Mouse (Mus musculus) forebrain, embryonic 14.5 days (tissue): ENCODE measurements around the gene RPS10-NUDT3. TPM values are rescaled to one million over a fixed set of nuclear protein-coding genes. Genes with fewer than 3 reads are reported as not detected.
A peak's percentile ranks its signal among the peaks of the same experiment; 100 is the strongest.

Experiments
- ATAC-seq: fragments of 200-750 bp; cut with Nextera tagmentation; 2 replicates; pipeline ENCODE4 v1.8.0; 2017; ENCODE audit warnings: mild to moderate bottlenecking, moderate library complexity
- DNase-seq: peaks from one replicate; pipeline ENCODE4 v3.0.0-alpha.2; 2015; ENCODE audit warnings: low spot score
- H3K27ac ChIP-seq: fragments of 300-500 bp; sonication (generic); 2 replicates; pipeline ENCODE4 v1.5.1; 2014; ENCODE audit warnings: low read depth, mild to moderate bottlenecking, control low read depth, low read length, moderate library complexity
- H3K27me3 ChIP-seq: fragments of 300-500 bp; sonication (generic); replicated peaks from 2 replicates; pipeline ENCODE4 v1.6.1; 2014; ENCODE audit warnings: low read length, control low read depth, mixed read lengths; ENCODE audit not compliant: control insufficient read depth, insufficient read depth
- H3K36me3 ChIP-seq: fragments of 300-500 bp; sonication (generic); 2 replicates; pipeline ENCODE4 v1.6.1; 2014; ENCODE audit warnings: low read length, control low read depth; ENCODE audit not compliant: control insufficient read depth, insufficient read depth
- H3K4me1 ChIP-seq: fragments of 300-500 bp; sonication (generic); 2 replicates; pipeline ENCODE4 v1.6.1; 2014; ENCODE audit warnings: antibody characterized with exemption, low read length, control low read depth; ENCODE audit not compliant: control insufficient read depth, insufficient read depth
- H3K4me2 ChIP-seq: fragments of 300-500 bp; sonication (generic); 2 replicates; pipeline ENCODE4 v1.6.1; 2014; ENCODE audit warnings: mild to moderate bottlenecking, control low read depth, low read length
- H3K4me3 ChIP-seq: fragments of 300-500 bp; sonication (generic); 2 replicates; pipeline ENCODE4 v1.5.1; 2014; ENCODE audit warnings: low read depth, low read length, control low read depth
- H3K9ac ChIP-seq: fragments of 300-500 bp; sonication (generic); 2 replicates; pipeline ENCODE4 v1.6.1; 2014; ENCODE audit warnings: mild to moderate bottlenecking, low read length, control low read depth, moderate library complexity
- H3K9me3 ChIP-seq: fragments of 300-500 bp; sonication (generic); replicated peaks from 2 replicates; pipeline ENCODE4 v1.6.1; 2016; ENCODE audit warnings: low read length, control low read depth, mixed read lengths; ENCODE audit not compliant: control insufficient read depth
- WGBS: fragments of 180-500 bp; shearing (Covaris S2); extraction: QIAGEN DNeasy Blood & Tissue Kit; methylation state at CpG from one replicate; pipeline ENCODE4 v1.1.7; 2014; 5-methylcytosine and 5-hydroxymethylcytosine counted together
- polyA plus RNA-seq: library from polyadenylated mRNA; unstranded; fragments of >200 nt; fragmentation: Nextera tagmentation; extraction: Ambion mirVana; gene quantifications from 2 replicates; pipeline ENCODE4 v1.2.1, GENCODE M21; 2014

RPS10-NUDT3 gene
- polyA plus RNA-seq, 1 experiment from 2014 or later, result not detected

DNA sequence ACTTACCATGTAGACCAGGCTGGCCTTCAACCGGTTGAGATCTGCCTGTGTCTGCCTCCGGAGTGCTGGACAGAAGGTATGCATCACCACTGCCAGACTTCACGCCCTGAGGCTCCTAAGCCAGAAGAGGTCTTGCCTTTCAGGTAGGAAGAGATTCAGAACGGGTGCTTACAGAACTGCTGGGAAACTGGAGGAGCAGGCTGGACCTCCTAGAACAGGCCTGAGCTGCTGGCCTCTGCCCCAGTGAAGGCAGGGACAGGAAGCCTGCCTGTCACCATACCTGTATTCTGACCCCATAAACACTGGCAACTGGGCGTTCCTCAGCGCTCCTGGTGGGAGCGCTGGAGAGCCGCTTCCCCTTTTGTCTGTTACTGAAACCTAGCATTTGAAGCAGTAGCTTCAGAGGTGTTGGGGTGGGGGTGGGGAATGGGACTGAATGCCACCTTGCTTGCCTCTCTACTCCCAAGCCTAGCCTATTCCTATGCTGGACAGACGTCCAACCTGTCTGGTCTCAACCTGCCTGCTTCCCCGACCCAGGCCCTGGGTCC lies 83.6 kb downstream of the RPS10-NUDT3 start:
- H3K27me3 ChIP-seq, result no peaks in the 10 kb centered on the region
- no peaks in the 10 kb centered on the region for H3K36me3 ChIP-seq
- no peak overlapping the region for H3K4me3 ChIP-seq
- no peaks in the 10 kb centered on the region for H3K9me3 ChIP-seq
- H3K4me2 ChIP-seq, result no peak overlapping the region
- no peak for DNase-seq
- 58% methylated on average over 10 of the region's 10 CpGs for WGBS
- H3K4me1 ChIP-seq, result peaks cover 10% of the 10 kb centered on the region
- no peak for ATAC-seq
- no peak overlapping the region for H3K27ac ChIP-seq
- no peak overlapping the region for H3K9ac ChIP-seq

DNA sequence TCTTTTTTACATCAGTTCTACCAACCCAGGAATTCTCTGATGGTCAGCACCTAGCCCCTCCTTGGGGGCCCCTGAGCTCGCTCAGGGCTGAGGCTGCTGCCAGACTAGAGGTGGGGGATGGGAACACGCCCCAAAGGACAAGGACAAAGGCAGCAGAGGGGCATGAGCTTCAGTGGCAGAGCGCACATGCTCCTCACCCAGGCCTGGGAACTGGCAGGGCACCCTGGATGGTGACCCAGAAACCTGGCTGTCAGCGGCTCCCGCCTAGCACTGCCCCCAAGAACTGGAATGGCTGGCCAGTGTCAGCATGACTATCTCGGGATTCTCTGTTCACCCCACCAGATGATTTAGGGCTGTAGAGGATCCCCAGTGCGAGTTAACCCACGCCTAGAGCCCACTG lies 85.8 kb downstream of the RPS10-NUDT3 start:
- peak; percentile 20 for DNase-seq
- 37% methylated on average over 8 of the region's 8 CpGs for WGBS
- H3K9me3 ChIP-seq, result no peaks in the 10 kb centered on the region
- peaks cover 7% of the 10 kb centered on the region for H3K4me1 ChIP-seq
- no peak overlapping the region for H3K4me2 ChIP-seq
- no peak overlapping the region for H3K27ac ChIP-seq
- H3K36me3 ChIP-seq, result no peaks in the 10 kb centered on the region
- no peak overlapping the region for H3K4me3 ChIP-seq
- no peaks in the 10 kb centered on the region for H3K27me3 ChIP-seq
- peak; percentile 54; the same call in 1 of the 2 replicates for ATAC-seq
- H3K9ac ChIP-seq, result 0 out of 2 replicates have a peak overlapping the region, but pooled peaks have one; percentile 13

DNA sequence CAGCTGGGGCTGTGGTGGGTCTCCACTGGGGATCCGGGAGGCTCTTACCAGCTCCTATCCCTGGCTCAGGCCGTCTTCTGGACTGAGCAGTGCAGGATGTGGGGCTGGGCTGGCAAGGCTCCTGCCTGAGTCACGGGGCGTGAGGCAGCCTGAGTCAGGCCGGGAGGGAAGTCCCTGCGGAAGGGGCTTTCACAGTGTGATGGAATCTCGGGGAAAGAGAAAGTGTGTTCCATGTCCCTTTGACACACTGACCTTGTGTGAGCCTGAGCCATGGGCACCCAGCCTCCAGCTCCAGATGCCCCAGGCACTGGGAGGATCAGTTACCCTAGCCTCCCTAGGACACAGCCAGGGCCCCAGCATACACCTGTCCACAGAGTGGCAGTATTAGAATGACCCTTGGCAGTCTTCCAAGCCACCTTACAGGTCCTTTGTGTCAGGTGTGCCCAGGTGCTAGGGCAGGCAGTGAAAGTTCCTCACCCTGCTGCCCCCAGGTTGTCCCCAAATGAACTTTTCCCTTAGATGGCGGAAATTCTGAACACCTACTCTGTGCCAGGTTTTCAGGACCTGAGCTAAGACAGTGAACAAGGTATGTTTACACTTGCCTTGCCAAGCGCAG lies 87.7 kb downstream of the RPS10-NUDT3 start:
- DNase-seq, result no peak
- WGBS, result 80% methylated on average over 9 of the region's 9 CpGs
- H3K36me3 ChIP-seq, result no peaks in the 10 kb centered on the region

DNA sequence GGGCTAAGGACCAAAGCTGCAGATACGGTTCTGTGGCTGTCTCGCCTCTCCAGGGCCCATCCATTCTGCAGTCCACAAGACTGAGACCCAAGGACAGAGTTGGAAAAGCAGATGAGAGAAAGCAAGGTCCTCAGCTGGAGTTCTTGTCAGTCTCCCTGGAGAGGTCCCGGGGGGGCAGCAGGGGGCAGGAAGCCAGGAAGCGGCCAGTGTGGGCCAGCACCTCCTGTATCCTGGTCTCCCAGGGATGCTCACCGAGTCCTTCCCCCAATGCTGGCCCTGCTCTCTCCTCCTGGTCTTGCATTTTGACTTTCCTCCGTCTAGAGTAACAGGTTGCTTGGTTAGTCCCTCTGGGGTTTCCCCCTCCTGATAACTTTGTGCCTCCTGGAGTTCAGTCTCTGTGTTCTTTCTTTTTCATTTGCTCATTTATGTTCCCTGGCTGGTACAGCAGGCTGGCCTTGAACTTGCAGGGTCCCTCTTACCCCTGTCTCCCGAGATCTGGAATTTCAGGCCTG lies 88.4 kb downstream of the RPS10-NUDT3 start:
- WGBS, result 77% methylated on average over 7 of the region's 7 CpGs
- ATAC-seq, result no peak

More for the DNA sequence above, 87.7 kb downstream of the RPS10-NUDT3 start:
- H3K9ac ChIP-seq, result no peak overlapping the region
- ATAC-seq, result no peak
- H3K27me3 ChIP-seq, result no peaks in the 10 kb centered on the region
- no peaks in the 10 kb centered on the region for H3K9me3 ChIP-seq
- no peak overlapping the region for H3K27ac ChIP-seq
- H3K4me3 ChIP-seq, result no peak overlapping the region
- no peak overlapping the region for H3K4me2 ChIP-seq
- H3K4me1 ChIP-seq, result peaks cover 7% of the 10 kb centered on the region

DNA sequence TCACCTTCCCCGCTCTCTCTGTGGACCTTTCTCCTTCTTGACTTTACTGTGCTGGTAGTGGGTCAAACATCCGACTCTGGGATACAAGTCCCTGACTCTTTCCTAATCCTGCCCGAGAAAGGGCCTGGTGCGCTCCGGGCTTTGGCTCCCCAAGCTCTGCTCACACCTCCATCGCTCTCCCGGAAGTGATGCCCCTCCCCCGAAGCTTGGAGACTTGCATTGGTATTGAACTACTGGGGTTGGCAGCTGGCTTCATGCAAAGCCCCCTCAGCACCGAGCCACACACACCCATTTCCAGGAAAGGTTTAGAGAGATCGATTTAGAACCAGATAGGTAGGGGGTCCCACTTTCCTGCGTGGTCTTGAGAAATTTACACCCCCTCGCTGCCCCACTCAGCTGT lies 89.0 kb downstream of the RPS10-NUDT3 start:
- ATAC-seq, result no peak
- H3K4me1 ChIP-seq, result peaks cover 7% of the 10 kb centered on the region
- no peak overlapping the region for H3K4me3 ChIP-seq
- H3K4me2 ChIP-seq, result no peak overlapping the region
- no peak overlapping the region for H3K9ac ChIP-seq
- DNase-seq, result no peak
- no peak overlapping the region for H3K27ac ChIP-seq
- whole genome bisulfite sequencing, result 55% methylated on average over 12 of the region's 12 CpGs
- H3K27me3 ChIP-seq, result no peaks in the 10 kb centered on the region
- H3K36me3 ChIP-seq, result no peaks in the 10 kb centered on the region
- H3K9me3 ChIP-seq, result no peaks in the 10 kb centered on the region

More for the DNA sequence above, 88.4 kb downstream of the RPS10-NUDT3 start:
- Histone ChIP-seq H3K4me2 (no peak overlapping the region), H3K9ac (no peak overlapping the region), H3K4me3 (no peak overlapping the region), H3K27me3 (no peaks in the 10 kb centered on the region), H3K36me3 (no peaks in the 10 kb centered on the region), H3K9me3 (no peaks in the 10 kb centered on the region), H3K27ac (no peak overlapping the region), H3K4me1 (peaks cover 7% of the 10 kb centered on the region)
- DNase-seq, result no peak

DNA sequence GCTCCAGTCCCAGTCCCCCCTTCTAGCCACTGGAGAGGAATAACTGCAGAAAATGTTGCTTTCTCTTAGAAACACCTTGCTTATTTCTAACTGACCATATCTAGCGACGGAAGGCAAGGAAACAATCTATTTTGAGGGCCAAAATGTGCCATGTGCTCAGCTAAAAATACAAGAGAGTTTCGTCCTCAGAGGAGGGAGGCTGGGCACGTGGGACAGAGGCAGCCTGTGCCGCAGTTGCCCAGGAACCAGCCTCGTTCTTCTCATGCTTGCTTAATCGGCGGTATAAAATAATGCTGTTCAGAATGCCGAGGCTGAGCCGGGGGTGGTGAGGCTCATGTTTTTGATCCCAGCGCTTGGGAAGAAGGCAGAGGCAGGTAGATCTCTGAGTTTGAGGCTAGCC lies 90.5 kb downstream of the RPS10-NUDT3 start:
- no peak overlapping the region for H3K9ac ChIP-seq
- no peak for ATAC-seq
- no peak overlapping the region for H3K4me3 ChIP-seq
- no peaks in the 10 kb centered on the region for H3K9me3 ChIP-seq
- no peak overlapping the region for H3K27ac ChIP-seq
- H3K4me1 ChIP-seq, result peaks cover 7% of the 10 kb centered on the region
- no peaks in the 10 kb centered on the region for H3K27me3 ChIP-seq
- 79% methylated on average over 11 of the region's 11 CpGs for WGBS
- no peak overlapping the region for H3K4me2 ChIP-seq
- DNase-seq, result no peak
- no peaks in the 10 kb centered on the region for H3K36me3 ChIP-seq

DNA sequence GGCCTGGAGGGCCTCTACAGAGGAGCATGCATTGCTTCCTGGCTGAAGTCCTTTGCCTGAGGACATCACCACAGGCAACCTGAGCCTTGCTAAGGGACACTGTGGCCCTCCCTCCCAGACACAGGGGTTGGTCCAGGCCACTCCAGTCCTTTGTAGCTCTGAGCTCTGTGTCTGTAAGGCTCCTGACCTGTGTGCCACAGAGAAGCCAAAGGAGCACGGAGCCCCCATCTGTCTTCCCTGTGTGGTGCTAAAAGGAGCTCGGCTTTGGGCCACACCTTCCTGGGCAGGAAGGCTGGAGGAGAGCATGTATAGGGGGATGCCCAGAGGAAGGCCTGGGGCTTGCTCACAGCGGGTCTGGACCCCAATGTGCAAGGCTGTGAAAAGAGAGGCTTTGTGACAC lies 93.0 kb downstream of the RPS10-NUDT3 start:
- Histone ChIP-seq H3K4me3 (no peak overlapping the region), H3K36me3 (no peaks in the 10 kb centered on the region), H3K27ac (no peak overlapping the region), H3K27me3 (no peaks in the 10 kb centered on the region), H3K9me3 (no peaks in the 10 kb centered on the region), H3K4me2 (no peak overlapping the region), H3K9ac (no peak overlapping the region), H3K4me1 (no peaks in the 10 kb centered on the region)
- 78% methylated on average over 3 of the region's 3 CpGs for WGBS
- no peak for ATAC-seq
- no peak for DNase-seq

DNA sequence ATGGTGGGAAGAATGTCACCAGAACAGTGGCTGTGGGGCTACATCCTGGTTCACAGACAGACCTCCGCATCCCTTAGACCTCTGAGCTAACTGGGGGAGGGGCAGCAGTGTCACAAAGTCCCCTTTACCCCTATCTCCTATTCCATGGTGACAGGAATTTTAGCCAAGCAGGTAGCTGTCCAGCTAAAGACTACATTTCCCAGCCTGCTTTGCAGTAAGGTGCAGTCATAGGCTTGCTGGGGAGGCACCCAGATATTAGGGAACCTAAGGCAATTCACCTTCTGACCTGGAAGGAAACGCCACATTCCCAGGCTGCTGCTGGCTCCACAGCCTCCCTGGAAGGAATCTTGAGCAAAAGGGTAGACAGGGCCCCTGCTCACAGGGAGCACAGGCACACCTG lies 93.8 kb downstream of the RPS10-NUDT3 start:
- 78% methylated on average over 2 of the region's 2 CpGs for WGBS
- H3K27me3 ChIP-seq, result no peaks in the 10 kb centered on the region
- no peak for DNase-seq
- H3K4me3 ChIP-seq, result no peak overlapping the region
- H3K36me3 ChIP-seq, result no peaks in the 10 kb centered on the region
- H3K9ac ChIP-seq, result no peak overlapping the region
- no peaks in the 10 kb centered on the region for H3K4me1 ChIP-seq
- H3K27ac ChIP-seq, result no peak overlapping the region
- no peaks in the 10 kb centered on the region for H3K9me3 ChIP-seq
- H3K4me2 ChIP-seq, result no peak overlapping the region
- no peak for ATAC-seq

DNA sequence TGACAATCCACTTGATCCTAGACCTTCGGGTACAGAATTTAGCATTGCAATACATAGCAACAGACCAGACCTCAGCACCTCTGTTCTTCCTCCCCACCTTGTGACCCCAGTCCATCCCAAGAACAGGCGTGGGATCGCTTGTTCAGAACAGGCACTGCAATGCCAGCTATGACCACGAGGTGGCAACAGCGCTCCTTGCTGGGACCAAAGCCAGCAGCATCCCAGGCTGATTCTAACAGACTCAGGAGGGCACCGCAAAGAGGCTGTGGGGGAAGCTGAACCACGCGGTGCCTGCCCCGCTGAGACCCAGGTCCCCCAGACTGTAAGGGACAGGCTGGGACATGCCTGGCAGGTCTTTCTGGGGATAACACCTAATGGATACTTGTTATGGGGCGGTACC lies 100.3 kb downstream of the RPS10-NUDT3 start:
- no peak overlapping the region for H3K4me3 ChIP-seq
- ATAC-seq (peak; percentile 74), DNase-seq (peak; percentile 90)
- H3K27me3 ChIP-seq, result no peaks in the 10 kb centered on the region
- no peak overlapping the region for H3K27ac ChIP-seq
- H3K9ac ChIP-seq, result no peak overlapping the region
- H3K9me3 ChIP-seq, result no peaks in the 10 kb centered on the region
- WGBS, result 4% methylated on average over 10 of the region's 10 CpGs
- H3K4me1 ChIP-seq, result no peaks in the 10 kb centered on the region
- no peaks in the 10 kb centered on the region for H3K36me3 ChIP-seq
- no peak overlapping the region for H3K4me2 ChIP-seq
